Mouse (Mus musculus): ENCODE data around the gene F10.

Gene F10

DNA sequence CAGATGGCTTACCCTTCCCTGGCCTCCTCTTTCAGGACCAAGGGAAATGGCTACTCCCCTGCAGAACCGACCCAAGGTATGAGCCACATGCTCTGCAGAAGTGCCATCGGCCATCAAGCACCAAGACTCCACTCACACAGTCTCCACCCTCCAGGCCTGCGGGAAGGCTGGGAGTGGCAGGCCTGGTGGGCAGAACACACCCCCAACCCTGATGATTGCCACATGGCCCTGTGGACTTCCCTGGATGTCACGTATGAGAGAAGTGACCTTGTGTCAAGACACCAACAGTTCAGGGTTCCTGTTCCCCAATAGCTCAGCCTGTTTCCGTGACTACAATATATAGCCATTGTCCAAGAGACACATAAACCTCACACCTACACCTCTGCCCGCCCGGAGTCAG is at the start of gene F10:
TSS of gene F10 (plus strand) at position 294 of the 400 bp plus-strand sequence.
- no peak for DNase-seq (ENCODE audit: low spot score)

DNA sequence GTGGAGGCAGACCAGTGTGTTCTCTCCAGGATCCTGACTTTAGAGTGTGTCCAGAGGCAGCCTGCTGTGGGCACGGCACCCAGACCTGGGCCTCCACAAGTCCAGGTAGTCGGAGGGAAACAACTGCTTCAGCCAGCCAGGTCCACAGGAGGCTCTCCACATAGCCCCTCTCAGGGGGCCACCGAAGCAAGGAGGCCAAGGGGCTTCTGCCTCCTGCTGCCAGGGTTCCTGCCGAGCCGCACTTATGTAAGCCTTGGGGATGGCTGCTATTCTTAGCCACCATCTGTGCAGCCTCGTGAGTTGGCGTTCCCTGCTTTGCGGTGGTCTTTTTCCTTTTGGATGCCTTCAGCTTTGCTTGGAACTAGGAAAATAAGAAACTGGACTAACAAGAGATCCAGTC is 49.5 kb upstream of the F10 start:
- DNase-seq (ENCODE audit: low spot score): no peak

DNA sequence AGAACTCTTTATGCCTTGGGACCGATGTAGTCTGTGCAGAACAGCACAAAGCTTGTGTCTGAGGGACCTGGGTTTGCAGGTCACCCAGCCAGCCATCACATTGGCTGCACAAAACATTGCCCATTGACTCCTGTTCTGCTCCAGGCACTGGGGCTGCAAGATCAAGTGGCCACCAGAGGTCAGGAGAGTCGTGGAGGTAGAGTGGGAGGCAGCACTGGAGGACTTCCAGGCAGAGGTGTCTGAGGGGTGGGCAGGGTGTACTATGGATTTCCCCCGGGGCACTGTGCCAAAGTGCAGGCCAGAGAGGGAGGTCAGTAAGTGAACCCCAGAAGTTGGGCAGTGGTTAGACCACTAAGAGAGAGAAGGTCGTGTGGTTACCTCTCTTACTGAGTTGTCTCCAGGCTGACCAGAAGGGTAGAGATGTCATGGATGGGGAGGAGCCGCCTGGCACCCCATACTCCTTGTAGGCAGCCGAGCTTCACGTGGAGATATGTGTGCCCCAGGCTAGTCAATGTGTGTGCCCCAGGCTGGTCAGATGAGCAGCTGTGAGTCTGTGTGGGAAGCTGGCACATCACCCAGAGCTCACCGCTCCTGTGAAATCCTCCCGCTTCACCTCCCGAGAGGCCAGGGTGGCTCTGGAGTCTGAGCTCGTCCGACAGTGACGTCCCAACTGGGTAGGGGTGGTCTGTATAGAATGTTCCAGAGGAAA is 48.2 kb upstream of the F10 start:
- DNase-seq (ENCODE audit: low spot score): no peak

GRCm38 (mm10) chr8:12991411-12991810 is 45.7 kb upstream of the F10 start:
- no peak for DNase-seq (ENCODE audit: low spot score)

- DNase-seq (ENCODE audit: low spot score): no peak
Measured at GRCm38 (mm10) chr8:12994468-12994867, 42.6 kb upstream of the F10 start.

DNA sequence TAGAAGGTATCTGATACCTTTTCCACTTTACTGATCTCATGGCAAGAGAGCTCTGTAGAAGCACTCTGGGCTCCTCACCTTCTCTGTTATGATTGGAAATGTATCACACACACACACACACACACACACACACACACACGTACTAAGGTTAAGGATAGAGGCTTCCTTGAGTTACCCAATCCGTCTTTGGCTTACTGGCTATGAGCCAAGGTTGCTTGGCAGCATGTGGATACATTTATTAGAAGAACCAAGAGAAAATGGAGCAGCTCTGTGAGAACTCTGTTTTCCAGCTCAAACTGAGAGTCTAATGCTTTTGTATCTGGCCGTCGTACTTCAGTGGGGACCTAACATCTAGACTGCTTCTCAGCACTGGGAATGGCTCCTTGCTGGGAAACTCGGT is 41.6 kb upstream of the F10 start:
- DNase-seq (ENCODE audit: low spot score): no peak

DNA sequence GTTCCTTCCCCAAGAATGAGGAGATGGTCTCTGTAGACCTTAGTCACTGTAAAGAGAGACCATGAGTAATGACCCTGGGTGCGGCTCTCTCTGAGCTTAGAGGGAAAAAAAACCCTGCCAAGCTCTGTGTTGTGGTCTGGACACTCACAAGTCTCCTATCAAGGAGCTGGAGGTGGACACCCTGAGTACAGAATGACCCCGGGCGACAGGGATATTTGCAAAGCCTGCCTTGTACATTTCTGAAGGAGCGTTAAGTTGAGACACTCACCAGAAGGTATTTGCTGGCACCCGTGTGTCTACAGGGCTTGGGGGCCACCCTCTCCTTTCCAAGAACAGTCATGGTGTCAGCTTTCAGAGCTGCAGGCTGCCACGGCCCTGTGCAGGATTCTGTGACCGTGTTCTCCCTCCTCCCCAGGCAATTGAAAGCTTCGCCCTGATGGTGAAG is 40.3 kb upstream of the F10 start:
- no peak for DNase-seq (ENCODE audit: low spot score)

GRCm38 (mm10) chr8:12998331-12998730 is 38.8 kb upstream of the F10 start:
- no peak for DNase-seq (ENCODE audit: low spot score)

DNA sequence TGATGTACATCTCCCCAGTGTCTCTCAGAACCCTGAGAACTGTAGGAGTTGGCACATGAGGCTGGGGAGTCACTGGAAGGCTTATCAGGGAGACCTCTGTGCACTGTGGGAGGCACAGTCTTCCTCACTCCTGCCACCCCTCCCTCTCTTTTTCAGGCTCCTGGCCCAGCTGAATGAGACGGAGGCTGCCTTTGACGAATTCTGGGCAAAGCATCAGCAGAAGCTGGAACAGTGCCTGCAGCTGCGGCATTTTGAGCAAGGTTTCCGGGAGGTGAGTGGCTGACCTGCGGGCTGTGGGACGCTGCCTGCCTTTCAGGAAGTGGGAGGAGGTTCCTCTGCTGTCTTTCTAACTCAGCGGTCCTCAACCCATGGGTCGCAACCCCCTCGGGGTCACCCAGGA is 37.3 kb upstream of the F10 start:
- no peak for DNase-seq (ENCODE audit: low spot score)

DNA sequence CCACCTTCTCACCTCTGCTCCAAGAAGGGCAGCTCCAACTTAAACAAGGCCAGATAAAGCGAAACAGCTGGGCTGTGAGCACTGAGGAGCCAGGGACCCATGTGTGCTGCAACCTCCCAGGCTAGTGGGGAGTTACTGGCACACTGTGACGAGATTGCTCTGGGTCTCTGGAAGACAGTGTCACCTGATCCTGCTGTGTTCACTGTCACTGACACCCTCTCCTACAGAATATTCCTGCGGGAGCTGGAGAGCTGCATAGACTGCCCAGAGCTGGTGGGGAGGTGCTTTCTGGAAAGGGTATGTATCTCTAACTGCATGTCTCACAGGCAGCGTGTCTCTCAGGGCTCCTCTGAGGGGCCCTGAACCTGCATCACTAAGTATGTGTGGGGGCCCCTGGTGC is 29.6 kb upstream of the F10 start:
- no peak for DNase-seq (ENCODE audit: low spot score)

DNA sequence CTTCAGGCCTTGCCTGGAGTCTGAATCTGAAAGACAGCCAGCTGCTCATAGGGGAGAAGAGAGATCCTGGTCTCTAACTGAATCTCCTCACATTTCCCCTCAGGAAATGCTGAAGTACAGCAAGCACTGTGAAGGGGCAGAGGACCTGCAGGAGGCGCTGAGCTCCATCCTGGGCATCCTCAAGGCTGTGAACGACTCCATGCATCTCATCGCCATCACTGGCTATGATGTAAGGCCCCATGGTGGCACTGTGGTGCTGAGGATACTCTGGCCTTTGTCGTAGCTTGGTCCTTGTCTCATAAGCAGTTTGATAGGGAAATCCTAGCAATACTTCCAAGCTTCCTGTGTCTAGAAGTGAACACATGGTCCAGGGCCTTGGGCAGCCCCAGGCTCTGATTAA is 26.8 kb upstream of the F10 start:
- peak; percentile 12 for DNase-seq (ENCODE audit: low spot score)

- DNase-seq (ENCODE audit: low spot score): no peak
Measured at GRCm38 (mm10) chr8:13019560-13019959, 17.5 kb upstream of the F10 start.

GRCm38 (mm10) chr8:13021830-13022229 is 15.3 kb upstream of the F10 start:
- DNase-seq (ENCODE audit: low spot score): no peak

GRCm38 (mm10) chr8:13025487-13026224 is 11.5 kb upstream of the F10 start, which contains the start of gene F7:
Gene F7, plus strand, starts transcription at chr8:13026034.
- no peak for DNase-seq (ENCODE audit: low spot score)

DNA sequence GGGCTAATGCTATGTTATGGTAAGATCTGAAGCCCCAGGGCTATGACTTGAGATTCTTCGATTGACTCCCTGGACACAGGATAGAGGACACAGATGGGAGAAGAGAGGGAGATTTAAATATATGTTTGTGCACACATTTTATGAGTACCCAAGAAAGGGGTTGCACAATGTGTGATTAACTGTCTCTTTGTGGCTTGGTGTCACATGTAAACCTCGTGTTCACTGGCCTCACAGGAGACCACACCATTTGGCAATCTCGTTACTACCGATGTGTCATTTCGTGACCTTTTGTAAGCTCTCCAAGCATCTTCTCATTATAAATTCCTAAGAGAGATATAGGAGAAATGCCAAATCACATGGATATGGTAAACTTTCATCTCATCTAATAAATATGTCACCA is 9.5 kb upstream of the F10 start:
- no peak for DNase-seq (ENCODE audit: low spot score)

- no peak for DNase-seq (ENCODE audit: low spot score)
Measured at GRCm38 (mm10) chr8:13028482-13028881, 8.6 kb upstream of the F10 start.

DNA sequence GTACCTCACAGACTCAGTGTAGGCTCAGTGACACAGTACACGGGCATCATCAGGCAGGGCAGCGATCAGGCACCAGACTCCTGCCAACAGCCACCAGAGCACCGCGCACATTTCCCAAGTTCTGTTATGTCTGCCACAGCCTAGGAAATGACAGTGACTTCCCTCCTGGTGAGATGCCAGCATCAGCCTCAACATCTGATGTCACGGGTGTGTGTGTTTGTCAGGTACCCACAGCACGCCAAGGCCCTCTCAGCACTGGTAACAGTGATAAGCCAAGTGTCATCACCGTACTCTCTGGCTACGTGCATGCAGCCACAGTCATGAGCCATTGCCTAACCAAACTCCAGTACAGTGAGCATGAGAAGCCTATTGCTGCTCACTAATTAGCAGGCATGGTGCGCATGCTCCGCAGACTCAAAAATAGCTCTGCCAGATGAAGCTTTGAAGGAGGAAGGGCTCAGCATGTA is 729 bp upstream of the F10 start:
- DNase-seq (ENCODE audit: low spot score): peak; percentile 13

GRCm38 (mm10) chr8:13037569-13037968 is 461 bp downstream of the F10 start:
- no peak for DNase-seq (ENCODE audit: low spot score)

DNA sequence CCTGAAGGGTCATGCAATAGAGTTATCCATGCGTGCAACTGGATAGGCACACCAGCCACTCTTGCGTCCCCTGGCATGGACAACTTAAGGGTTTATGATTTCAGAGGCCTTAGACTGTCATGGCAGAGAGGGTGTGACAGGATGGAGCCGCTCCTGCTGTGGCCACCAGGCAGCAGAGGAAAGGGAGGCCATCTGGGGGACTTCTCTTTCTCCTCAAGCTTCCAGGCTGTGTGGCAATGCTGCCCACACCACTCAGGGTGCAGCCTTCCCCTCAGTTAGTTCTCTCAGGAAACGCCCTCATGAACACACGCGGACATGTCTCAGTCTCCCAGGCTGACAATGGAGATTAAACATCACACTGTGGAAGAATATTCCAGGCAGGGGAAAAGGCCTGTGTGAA is 1.9 kb downstream of the F10 start:
- DNase-seq (ENCODE audit: low spot score): no peak

- no peak for DNase-seq (ENCODE audit: low spot score)
Measured at GRCm38 (mm10) chr8:13041459-13041858, 4.4 kb downstream of the F10 start.

GRCm38 (mm10) chr8:13047652-13048051 is 10.5 kb downstream of the F10 start:
- DNase-seq (ENCODE audit: low spot score): no peak

DNA sequence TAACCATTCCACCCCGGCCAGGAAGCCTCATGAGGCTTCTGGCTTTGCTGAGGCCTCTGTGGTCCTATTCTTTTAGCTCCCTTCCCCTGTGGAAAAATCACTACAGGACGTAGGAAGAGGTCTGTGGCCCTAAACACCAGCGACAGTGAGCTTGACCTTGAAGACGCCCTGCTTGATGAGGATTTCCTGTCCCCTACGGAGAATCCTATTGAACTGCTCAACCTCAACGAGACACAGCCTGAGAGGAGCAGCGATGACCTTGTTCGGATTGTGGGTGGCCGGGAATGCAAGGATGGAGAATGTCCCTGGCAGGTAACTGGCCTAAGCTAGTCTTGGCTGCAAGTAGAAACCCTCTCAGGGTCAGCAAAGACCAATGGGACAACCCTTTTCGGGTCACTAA is 13.4 kb downstream of the F10 start:
- no peak for DNase-seq (ENCODE audit: low spot score)

DNA sequence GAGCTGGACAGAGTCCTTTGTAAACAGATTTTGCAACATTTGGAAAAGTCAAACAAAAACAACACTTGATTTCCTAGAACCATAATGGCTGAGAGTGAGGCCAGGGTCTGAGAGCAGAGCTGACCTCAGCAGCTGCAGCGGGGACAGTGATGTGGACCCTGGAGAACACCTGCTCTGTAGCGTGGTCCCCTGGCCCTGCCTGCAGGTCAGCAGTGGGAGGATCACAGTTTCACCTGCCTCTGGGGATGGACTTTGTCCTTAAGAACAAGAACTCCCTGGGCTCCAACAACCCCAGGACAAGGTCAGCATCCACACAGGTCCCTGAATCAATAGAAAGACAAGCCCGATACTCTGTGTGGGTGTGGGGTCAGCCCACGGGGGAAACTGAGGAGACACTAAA is 20.2 kb downstream of the F10 start:
- no peak for DNase-seq (ENCODE audit: low spot score)
